10 mouse cellular contexts compared by ENCODE assay signal in genomic region chr12:99921045-99921444, GRCm38 (mm10). TPM values are rescaled to one million over a fixed set of nuclear protein-coding genes. Genes with fewer than 3 reads are reported as not detected.
DNase-seq lines count a peak whose midpoint lies in the region; ATAC-seq and TF ChIP-seq lines count a peak whose summit lies in the region.
"Had no signal": no experiment of that assay in that cellular context is flagged by ENCODE, and none has a peak within 500 bp of the region (broad histone marks: within the 10 kb centered on the region; RNA-seq: fewer than 3 reads in every experiment).

No protein-coding gene starts in this region.

- DNase-seq in forebrain, postnatal 0 days = no peak
- DNase-seq in forebrain, embryonic 10.5 days (ENCODE audit: extremely low spot score, low spot score) = no peak
- no peak for DNase-seq in lung, adult 2 months
- DNase-seq in lung, postnatal 4 days = no peak
- DNase-seq in ZHBTc4 (ENCODE audit: low read depth, low spot score) = peak; percentile 65
- peak; percentile 62 for DNase-seq in testis, postnatal 10 days (ENCODE audit: low spot score)
- no peak for DNase-seq in left cerebral cortex, adult 11 months (ENCODE audit: low spot score)
- DNase-seq: lung, postnatal 10 days had no signal

- no peaks in the 10 kb centered on the region for H3K9me3 ChIP-seq in forebrain, postnatal 0 days (ENCODE audit: low read length)
- H3K9me3 ChIP-seq in forebrain, embryonic 10.5 days = no peaks in the 10 kb centered on the region
- H3K9me3 ChIP-seq: neural tube, embryonic 13.5 days had no signal

- H3K4me2 ChIP-seq in forebrain, postnatal 0 days (ENCODE audit: low read depth) = no peak overlapping the region
- H3K4me2 ChIP-seq: neural tube, embryonic 13.5 days had no signal

- peaks cover 5% of the 10 kb centered on the region for H3K4me1 ChIP-seq in forebrain, postnatal 0 days (ENCODE audit: insufficient read depth)
- H3K4me1 ChIP-seq in forebrain, embryonic 10.5 days = peaks cover 20% of the 10 kb centered on the region
- H3K4me1 ChIP-seq in lung, adult 2 months (ENCODE audit: control insufficient read depth, insufficient read depth, low read length) = no peaks in the 10 kb centered on the region

- peaks cover 19% of the 10 kb centered on the region for H3K36me3 ChIP-seq in forebrain, postnatal 0 days (ENCODE audit: insufficient read depth)
- H3K36me3 ChIP-seq in forebrain, embryonic 10.5 days (replicated peaks) = peaks cover 82% of the 10 kb centered on the region

- no peak for ATAC-seq in forebrain, postnatal 0 days
- ATAC-seq in monocyte, adult 5-6 weeks (replicated peaks; ENCODE audit: insufficient number of reproducible peaks, low FRiP score, low TSS enrichment, poor library complexity, severe bottlenecking) = no peak

- no peak overlapping the region for H3K27ac ChIP-seq in forebrain, postnatal 0 days (ENCODE audit: low read depth, low read length)
- H3K27ac ChIP-seq in forebrain, embryonic 10.5 days = no peak overlapping the region
- H3K27ac ChIP-seq: neural tube, embryonic 13.5 days had no signal

- no peak overlapping the region for H3K4me3 ChIP-seq in forebrain, postnatal 0 days (ENCODE audit: low read depth, low read length)
- H3K4me3 ChIP-seq in forebrain, embryonic 10.5 days = no peak overlapping the region
- H3K4me3 ChIP-seq in lung, adult 2 months (replicated peaks; ENCODE audit: extremely low read depth, low read depth, low read length) = no peak overlapping the region
- H3K4me3 ChIP-seq: neural tube, embryonic 13.5 days had no signal

- 75% methylated on average over 3 of the region's 3 CpGs for WGBS in forebrain, postnatal 0 days
- WGBS in forebrain, embryonic 10.5 days = 94% methylated on average over 3 of the region's 3 CpGs
- 89% methylated on average over 3 of the region's 3 CpGs for WGBS in lung, adult 2 months

- no peak overlapping the region for H3K9ac ChIP-seq in forebrain, postnatal 0 days
- H3K9ac ChIP-seq: neural tube, embryonic 13.5 days had no signal

- TF ChIP-seq POLR2A in lung, adult 2 months (IDR thresholded peaks at IDR 0.05; ENCODE audit: borderline replicate concordance, extremely low read depth, low read depth, low read length) = no peak

- H3K27me3 ChIP-seq in forebrain, postnatal 0 days (ENCODE audit: insufficient read depth, low read length) = no peaks in the 10 kb centered on the region
- H3K27me3 ChIP-seq in forebrain, embryonic 10.5 days (ENCODE audit: poor library complexity, severe bottlenecking) = no peaks in the 10 kb centered on the region
- H3K27me3 ChIP-seq: neural tube, embryonic 13.5 days had no signal

- peak; percentile 72 for TF ChIP-seq CTCF in forebrain, postnatal 0 days (IDR thresholded peaks at IDR 0.05; ENCODE audit: low read depth)
- peak; percentile 27; the same call in 1 of the 2 replicates for TF ChIP-seq CTCF in lung, adult 2 months (IDR thresholded peaks at IDR 0.05; ENCODE audit: insufficient read depth, low read length)

RNA-seq across cellular contexts. Expression of gene Tdp1, which starts 36.7 kb away (rescaled TPM):
- 12.9 and 18.5 TPM in 2 replicates for total RNA-seq in forebrain, postnatal 0 days (2014; rRNA removed)
- 41.9 and 45.3 TPM in 2 replicates for polyA plus RNA-seq in forebrain, postnatal 0 days (2015; fragmentation: Nextera tagmentation; extraction: Ambion mirVana)
- 90.5 and 95.6 TPM in 2 replicates for polyA plus RNA-seq in forebrain, embryonic 10.5 days (2016; fragmentation: Nextera tagmentation; extraction: Ambion mirVana)
- polyA plus RNA-seq in lung, adult 2 months (2012; rRNA removed) = 10.2 and 12.9 TPM in 2 replicates
- 3.5 to 15.1 TPM (median 4.2 TPM) in 3 replicates for total RNA-seq in monocyte, adult 5-6 weeks (2017)

RNA-seq across cellular contexts. Expression of gene Efcab11, which starts 36.8 kb away (rescaled TPM):
- total RNA-seq in forebrain, postnatal 0 days (2014; rRNA removed) = 3.3 and 3.4 TPM in 2 replicates
- polyA plus RNA-seq in forebrain, postnatal 0 days (2015; fragmentation: Nextera tagmentation; extraction: Ambion mirVana) = 3.3 and 3.7 TPM in 2 replicates
- polyA plus RNA-seq in forebrain, embryonic 10.5 days (2016; fragmentation: Nextera tagmentation; extraction: Ambion mirVana) = 24.9 and 25.0 TPM in 2 replicates
- 0.34 and 0.48 TPM in 2 replicates for polyA plus RNA-seq in lung, adult 2 months (2012; rRNA removed)
- total RNA-seq in monocyte, adult 5-6 weeks (2017) = 0.64 to 6.7 TPM (median 2.5 TPM) in 3 replicates

RNA-seq across cellular contexts. Expression of gene Kcnk13, which starts 43.3 kb away (rescaled TPM):
- total RNA-seq in forebrain, postnatal 0 days (2014; rRNA removed) = 3.2 and 4.3 TPM in 2 replicates
- polyA plus RNA-seq in forebrain, postnatal 0 days (2015; fragmentation: Nextera tagmentation; extraction: Ambion mirVana) = 1.4 and 2.5 TPM in 2 replicates
- 0.16 and 0.38 TPM in 2 replicates for polyA plus RNA-seq in forebrain, embryonic 10.5 days (2016; fragmentation: Nextera tagmentation; extraction: Ambion mirVana)
- polyA plus RNA-seq in lung, adult 2 months (2012; rRNA removed) = 2.5 and 3.0 TPM in 2 replicates
- total RNA-seq in monocyte, adult 5-6 weeks (2017) = 0.29 to 0.96 TPM (median 0.49 TPM) in 3 replicates

Comparison
In these comparisons a context has a peak if more than half of its experiments do, and no peak if none do; other contexts are left out.
1. DNase-seq: peak in ZHBTc4 (single experiment) and testis, postnatal 10 days (single experiment); none in forebrain, postnatal 0 days (single experiment), forebrain, embryonic 10.5 days (single experiment), lung, adult 2 months (single experiment), lung, postnatal 4 days (0 of 2) and left cerebral cortex, adult 11 months (single experiment).